Mouse (Mus musculus) olfactory bulb, adult 2 months (tissue): ENCODE results near the gene Inhba. TPM values are rescaled to one million over a fixed set of nuclear protein-coding genes. Genes with fewer than 3 reads are reported as not detected.

Experiments
- H3K27ac ChIP-seq: fragments of 200-500 bp; 2 replicates; pipeline ENCODE4 v1.5.1; 2012; ENCODE audit warnings: low read depth, low read length; ENCODE audit not compliant: insufficient read depth
- H3K4me1 ChIP-seq: fragments of 200-500 bp; 2 replicates; pipeline ENCODE4 v1.6.1; 2012; ENCODE audit warnings: low read length; ENCODE audit not compliant: control insufficient read depth, insufficient read depth
- H3K4me3 ChIP-seq: fragments of 200-500 bp; 2 replicates; pipeline ENCODE4 v1.5.1; 2012; ENCODE audit warnings: mild to moderate bottlenecking, low read depth, low read length, moderate library complexity; ENCODE audit not compliant: insufficient read depth
- CTCF ChIP-seq: fragments of 200-500 bp; IDR thresholded peaks from 2 replicates; pipeline ENCODE4 v1.5.1; 2012; ENCODE audit warnings: low read depth, mild to moderate bottlenecking, low read length, moderate library complexity; ENCODE audit not compliant: insufficient read depth
- POLR2A ChIP-seq: fragments of 200-500 bp; IDR thresholded peaks from 2 replicates; pipeline ENCODE4 v1.6.1; 2012; ENCODE audit warnings: mild to moderate bottlenecking, low read depth, low read length, moderate library complexity; ENCODE audit not compliant: insufficient read depth
- whole genome bisulfite sequencing: fragments of 180-500 bp; shearing (Covaris S2); methylation state at CpG from one replicate; pipeline ENCODE4 v1.1.7; 2018; 5-methylcytosine and 5-hydroxymethylcytosine counted together
- polyA plus RNA-seq: library from polyadenylated mRNA; stranded (reverse); fragments of >200 nt; gene quantifications from 2 replicates; pipeline ENCODE4 v1.2.4, GENCODE M21; 2012; ENCODE audit warnings: low replicate concordance; ENCODE audit not compliant: missing spikeins, insufficient read depth, insufficient read length

The Inhba gene
- not detected in 2 replicates for polyA plus RNA-seq

DNA sequence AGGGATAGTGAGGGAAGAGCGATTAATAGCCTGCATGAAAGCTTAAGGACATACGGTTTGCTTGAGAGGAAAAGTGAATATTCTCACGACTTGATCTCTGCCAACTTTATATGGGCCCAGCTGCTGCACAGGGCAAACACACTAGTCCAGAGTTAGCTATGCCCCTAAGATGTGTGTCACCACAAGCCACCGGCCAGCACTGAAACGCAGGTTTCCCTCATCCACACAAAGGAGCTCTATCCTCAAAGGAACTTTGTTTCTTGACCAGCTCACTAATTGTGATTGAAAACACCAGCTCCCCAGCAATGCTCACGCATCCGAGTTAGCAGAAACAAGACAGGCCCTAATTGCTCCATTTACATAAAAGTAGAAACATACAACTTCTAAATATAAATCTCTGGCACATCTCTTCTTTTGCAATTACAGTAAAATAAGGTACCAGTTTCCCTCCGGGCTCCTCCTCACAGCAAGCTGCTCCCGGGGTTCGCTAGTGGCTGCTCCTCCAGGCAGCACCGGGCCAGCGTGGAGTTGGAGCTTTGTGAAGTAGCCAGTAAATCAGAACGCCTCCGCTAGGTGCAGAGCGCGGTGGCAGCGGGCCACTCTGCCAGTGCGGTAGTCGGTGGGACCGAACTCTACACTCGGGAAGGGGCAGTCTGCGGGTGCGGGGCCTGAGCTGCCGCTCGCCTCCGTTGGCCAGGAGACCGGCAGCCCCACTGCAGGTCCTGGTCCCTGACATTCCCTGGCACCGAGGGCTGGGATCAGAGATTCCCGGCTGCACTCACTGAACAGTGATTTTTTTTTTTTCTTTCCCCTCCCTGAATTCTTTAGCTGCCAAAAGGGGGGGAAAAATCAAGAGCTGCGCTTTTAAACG, at the start of gene Inhba:
Gene Inhba, plus strand, starts transcription at position 480 of the 871 bp plus-strand sequence.
- WGBS, result 7% methylated on average over 31 of the region's 31 CpGs
- Histone ChIP-seq H3K4me3 (peak within 1 kb of the TSS; percentile 77), H3K4me1 (peaks cover 8% of the 10 kb centered on the region), H3K27ac (peak within 1 kb of the TSS; percentile 61)
- TF ChIP-seq POLR2A (no peak), CTCF (no peak)

DNA sequence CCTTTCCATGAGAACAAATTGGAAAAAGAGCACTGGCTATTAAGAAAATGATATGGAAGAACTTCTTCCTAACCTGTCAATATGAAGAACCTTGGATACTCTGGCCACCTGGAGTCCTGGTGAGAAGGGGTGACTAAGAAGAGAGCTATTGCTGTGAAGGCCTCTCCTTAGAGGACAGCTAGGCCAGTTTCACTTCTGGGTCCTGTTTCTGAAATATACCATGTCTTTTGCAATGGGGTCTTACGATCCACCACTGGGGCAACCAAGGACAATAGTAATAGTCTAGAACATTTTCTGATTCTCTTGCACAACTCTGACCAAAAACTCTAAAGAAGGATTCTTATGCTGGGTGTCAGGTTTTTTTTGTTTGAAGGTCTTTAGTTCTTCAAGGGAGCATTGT, 35.1 kb upstream of the Inhba start:
- WGBS, result 97% methylated on average over 1 of the region's 1 CpGs

GRCm38 (mm10) chr13:15979551-15979950, 32.1 kb upstream of the Inhba start:
- H3K27ac ChIP-seq, result no peak overlapping the region
- 76% methylated on average over 3 of the region's 3 CpGs for WGBS
- H3K4me3 ChIP-seq, result no peak overlapping the region
- no peak for TF ChIP-seq CTCF
- no peak for TF ChIP-seq POLR2A
- no peaks in the 10 kb centered on the region for H3K4me1 ChIP-seq

More for the DNA sequence above, 35.1 kb upstream of the Inhba start:
- TF ChIP-seq CTCF (no peak), POLR2A (no peak)
- H3K4me1 ChIP-seq, result no peaks in the 10 kb centered on the region
- no peak overlapping the region for H3K4me3 ChIP-seq
- H3K27ac ChIP-seq, result no peak overlapping the region

- Histone ChIP-seq H3K27ac (no peak overlapping the region), H3K4me1 (no peaks in the 10 kb centered on the region), H3K4me3 (no peak overlapping the region)
- TF ChIP-seq CTCF (no peak), POLR2A (no peak)
- 55% methylated on average over 3 of the region's 3 CpGs for WGBS
Observed at GRCm38 (mm10) chr13:15982041-15982440, 29.6 kb upstream of the Inhba start.

GRCm38 (mm10) chr13:15985761-15986160, 25.9 kb upstream of the Inhba start:
- H3K27ac ChIP-seq, result no peak overlapping the region
- TF ChIP-seq CTCF, result no peak
- TF ChIP-seq POLR2A, result no peak
- WGBS, result 42% methylated on average over 2 of the region's 2 CpGs
- no peaks in the 10 kb centered on the region for H3K4me1 ChIP-seq
- H3K4me3 ChIP-seq, result no peak overlapping the region

DNA sequence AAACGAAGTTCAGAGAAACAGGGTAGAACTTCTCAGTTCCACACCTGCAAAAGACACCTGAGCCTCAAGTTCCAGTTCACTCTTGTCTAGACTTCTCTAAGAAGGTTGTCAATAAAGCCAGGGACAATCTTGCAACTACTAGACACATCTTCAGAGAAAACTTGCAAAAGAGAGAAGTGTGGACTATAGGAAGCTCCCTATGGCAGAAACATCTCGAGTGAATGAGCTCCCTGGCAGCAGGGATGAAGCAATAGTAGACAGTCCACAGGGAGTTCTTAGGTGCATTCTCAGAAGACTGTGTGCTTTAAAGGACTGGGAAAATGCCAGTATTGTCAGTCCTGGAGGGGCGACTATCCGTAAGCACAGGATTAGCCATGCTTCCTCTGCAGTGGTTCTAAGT, 25.5 kb upstream of the Inhba start:
- H3K27ac ChIP-seq, result no peak overlapping the region
- 89% methylated on average over 4 of the region's 4 CpGs for WGBS
- TF ChIP-seq POLR2A (no peak), CTCF (no peak)
- H3K4me1 ChIP-seq, result no peaks in the 10 kb centered on the region
- no peak overlapping the region for H3K4me3 ChIP-seq

GRCm38 (mm10) chr13:15995314-15995713, 16.3 kb upstream of the Inhba start:
- 75% methylated on average over 2 of the region's 2 CpGs for WGBS
- Histone ChIP-seq H3K27ac (no peak overlapping the region), H3K4me1 (no peaks in the 10 kb centered on the region), H3K4me3 (no peak overlapping the region)
- TF ChIP-seq POLR2A, result no peak
- no peak for TF ChIP-seq CTCF

DNA sequence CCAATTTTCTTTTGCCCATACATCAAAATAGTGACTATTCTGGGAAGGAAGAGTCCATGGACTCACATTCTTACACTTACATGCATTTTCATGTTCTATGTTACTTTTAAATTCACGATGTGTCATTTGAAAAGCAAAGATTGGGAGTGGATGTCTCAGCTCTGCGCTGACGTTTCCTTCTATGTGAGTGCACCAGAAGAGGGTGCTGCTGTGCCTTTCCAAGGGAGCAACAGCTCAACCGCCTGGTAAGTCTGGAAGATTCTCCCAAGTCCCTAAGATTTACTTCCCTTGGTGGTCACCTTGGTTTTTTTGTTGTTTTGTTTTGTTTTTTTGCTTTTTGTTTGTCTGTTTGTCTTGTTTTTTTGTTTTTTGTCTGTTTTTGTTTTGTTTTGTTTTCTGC, 6.1 kb upstream of the Inhba start:
- 5% methylated on average over 4 of the region's 4 CpGs for WGBS
- no peak for TF ChIP-seq POLR2A
- peak; percentile 57 for TF ChIP-seq CTCF
- H3K4me1 ChIP-seq, result no peaks in the 10 kb centered on the region

GRCm38 (mm10) chr13:16007748-16008147, 3.9 kb upstream of the Inhba start:
- H3K4me1 ChIP-seq, result peaks cover 8% of the 10 kb centered on the region
- whole genome bisulfite sequencing, result 55% methylated on average over 4 of the region's 4 CpGs
- H3K4me3 ChIP-seq, result no peak overlapping the region
- no peak overlapping the region for H3K27ac ChIP-seq
- TF ChIP-seq CTCF (no peak), POLR2A (no peak)

More for the DNA sequence above, 6.1 kb upstream of the Inhba start:
- H3K27ac ChIP-seq, result no peak overlapping the region
- H3K4me3 ChIP-seq, result no peak overlapping the region
